Mouse (Mus musculus): ENCODE measurements around the gene Wfdc8. TPM values are rescaled to one million over a fixed set of nuclear protein-coding genes. Genes with fewer than 3 reads are reported as not detected.

Wfdc8 gene
- polyA plus RNA-seq, 1 experiment, result not detected

DNA sequence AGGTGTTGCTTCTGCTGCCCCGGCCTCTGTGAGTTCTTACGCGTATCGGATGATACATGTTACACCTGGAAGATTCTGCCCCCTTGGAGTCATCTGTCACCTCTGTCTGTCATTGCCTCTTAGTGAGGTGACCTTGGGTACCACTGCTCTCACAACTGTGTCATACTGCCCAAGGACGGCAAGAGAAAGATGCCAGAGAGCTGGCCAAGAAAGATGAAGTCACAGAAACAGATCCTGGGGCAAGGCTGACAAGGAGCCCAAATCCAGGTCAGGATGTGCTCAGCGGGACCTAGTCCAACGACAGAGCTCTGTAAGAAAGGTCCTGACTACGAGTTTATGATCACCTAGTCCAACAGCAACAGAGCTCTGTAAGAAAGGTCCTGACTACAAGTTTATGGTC is 53.3 kb downstream of the Wfdc8 start:
- Histone ChIP-seq H3K4me3 (ENCODE audit: low read depth, low read length) (no peak overlapping the region), H3K9me3 (replicated peaks; ENCODE audit: control insufficient read depth, insufficient read depth, low read length, poor library complexity, severe bottlenecking) (no peaks in the 10 kb centered on the region), H3K27ac (ENCODE audit: insufficient read depth, low read length) (no peak overlapping the region), H3K9ac (ENCODE audit: low read depth, poor library complexity, severe bottlenecking) (no peak overlapping the region), H3K36me3 (ENCODE audit: control insufficient read depth, insufficient read depth, low read length, poor library complexity, severe bottlenecking) (no peaks in the 10 kb centered on the region), H3K27me3 (ENCODE audit: control insufficient read depth, insufficient read depth, low read length, poor library complexity, severe bottlenecking) (no peaks in the 10 kb centered on the region), H3K4me1 (ENCODE audit: control insufficient read depth, insufficient read depth, low read length) (peaks cover 3% of the 10 kb centered on the region)
- TF ChIP-seq CTCF (IDR thresholded peaks at IDR 0.05; ENCODE audit: low read depth, low read length), result no peak
- no peak for TF ChIP-seq EP300 (IDR thresholded peaks at IDR 0.05; ENCODE audit: insufficient read depth, low read depth, low read length)
- no peak for TF ChIP-seq POLR2A (IDR thresholded peaks at IDR 0.05; ENCODE audit: insufficient read depth, low read length)

DNA sequence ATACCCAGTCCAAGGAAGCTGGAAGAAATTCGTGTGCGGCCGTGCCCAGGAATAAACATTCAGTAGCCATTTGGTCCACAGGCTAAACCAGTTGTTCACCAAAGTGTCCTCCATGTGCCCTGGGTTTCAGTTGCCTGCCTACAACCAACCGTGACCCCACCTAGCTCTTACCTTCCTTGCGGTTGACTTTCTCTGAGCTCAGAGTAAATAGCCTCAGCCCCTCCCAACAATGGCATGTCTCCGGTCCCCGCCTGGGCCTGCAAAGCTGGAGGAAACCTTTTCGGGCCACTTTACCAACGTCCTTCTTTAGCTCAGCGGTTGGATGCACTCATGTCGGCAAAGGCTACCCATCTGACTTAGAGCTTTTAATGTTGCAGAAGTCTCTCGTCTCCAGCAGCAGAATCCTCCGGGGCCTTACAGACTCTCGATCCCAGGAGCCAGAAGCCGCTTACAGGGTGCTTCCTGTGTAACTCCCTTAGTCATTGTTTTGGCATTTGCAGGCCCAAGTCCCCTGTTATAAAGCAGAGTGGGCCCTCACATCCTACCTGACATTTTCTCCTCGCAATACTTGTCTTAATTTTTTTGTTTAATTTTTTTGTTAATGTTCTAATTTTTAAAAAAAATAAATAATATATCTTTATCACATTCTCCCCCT is 54.3 kb downstream of the Wfdc8 start:
- Histone ChIP-seq H3K4me3 (ENCODE audit: low read depth, low read length) (peak overlapping the region; percentile 13), H3K27ac (ENCODE audit: insufficient read depth, low read length) (peak overlapping the region; percentile 64), H3K36me3 (ENCODE audit: control insufficient read depth, insufficient read depth, low read length, poor library complexity, severe bottlenecking) (no peaks in the 10 kb centered on the region), H3K9me3 (replicated peaks; ENCODE audit: control insufficient read depth, insufficient read depth, low read length, poor library complexity, severe bottlenecking) (no peaks in the 10 kb centered on the region), H3K27me3 (ENCODE audit: control insufficient read depth, insufficient read depth, low read length, poor library complexity, severe bottlenecking) (no peaks in the 10 kb centered on the region), H3K4me1 (ENCODE audit: control insufficient read depth, insufficient read depth, low read length) (peaks cover 3% of the 10 kb centered on the region), H3K9ac (ENCODE audit: low read depth, poor library complexity, severe bottlenecking) (peak overlapping the region; percentile 62)
- TF ChIP-seq CTCF (IDR thresholded peaks at IDR 0.05; ENCODE audit: low read depth, low read length), result no peak
- TF ChIP-seq EP300 (IDR thresholded peaks at IDR 0.05; ENCODE audit: insufficient read depth, low read depth, low read length), result peak; percentile 39; the same call in 1 of the 2 replicates
- TF ChIP-seq POLR2A (IDR thresholded peaks at IDR 0.05; ENCODE audit: insufficient read depth, low read length), result no peak

DNA sequence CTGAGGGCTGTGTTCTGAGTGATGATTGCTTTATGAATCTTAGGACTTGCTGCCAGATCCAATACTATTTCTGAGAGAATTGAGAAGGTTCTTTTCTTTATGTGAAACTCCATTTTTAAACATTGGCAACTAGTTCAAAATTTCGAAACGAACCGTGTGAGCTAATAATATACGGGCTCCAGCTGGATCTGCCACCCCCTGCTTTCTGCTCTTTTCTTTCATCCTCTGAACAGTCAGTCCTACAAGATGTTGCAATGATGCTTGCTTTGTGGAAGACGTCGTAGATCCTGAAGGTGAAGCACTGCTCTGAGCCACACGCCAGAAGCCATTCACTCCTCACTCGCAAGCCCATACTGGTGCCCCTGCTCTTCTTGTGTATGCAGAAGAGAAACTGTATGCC is 55.0 kb downstream of the Wfdc8 start:
- Histone ChIP-seq H3K36me3 (ENCODE audit: control insufficient read depth, insufficient read depth, low read length, poor library complexity, severe bottlenecking) (no peaks in the 10 kb centered on the region), H3K27ac (ENCODE audit: insufficient read depth, low read length) (peak overlapping the region; percentile 64), H3K9ac (ENCODE audit: low read depth, poor library complexity, severe bottlenecking) (no peak overlapping the region), H3K9me3 (replicated peaks; ENCODE audit: control insufficient read depth, insufficient read depth, low read length, poor library complexity, severe bottlenecking) (no peaks in the 10 kb centered on the region), H3K4me1 (ENCODE audit: control insufficient read depth, insufficient read depth, low read length) (peaks cover 3% of the 10 kb centered on the region), H3K4me3 (ENCODE audit: low read depth, low read length) (no peak overlapping the region), H3K27me3 (ENCODE audit: control insufficient read depth, insufficient read depth, low read length, poor library complexity, severe bottlenecking) (no peaks in the 10 kb centered on the region)
- TF ChIP-seq POLR2A (IDR thresholded peaks at IDR 0.05; ENCODE audit: insufficient read depth, low read length) (no peak), CTCF (IDR thresholded peaks at IDR 0.05; ENCODE audit: low read depth, low read length) (no peak)

DNA sequence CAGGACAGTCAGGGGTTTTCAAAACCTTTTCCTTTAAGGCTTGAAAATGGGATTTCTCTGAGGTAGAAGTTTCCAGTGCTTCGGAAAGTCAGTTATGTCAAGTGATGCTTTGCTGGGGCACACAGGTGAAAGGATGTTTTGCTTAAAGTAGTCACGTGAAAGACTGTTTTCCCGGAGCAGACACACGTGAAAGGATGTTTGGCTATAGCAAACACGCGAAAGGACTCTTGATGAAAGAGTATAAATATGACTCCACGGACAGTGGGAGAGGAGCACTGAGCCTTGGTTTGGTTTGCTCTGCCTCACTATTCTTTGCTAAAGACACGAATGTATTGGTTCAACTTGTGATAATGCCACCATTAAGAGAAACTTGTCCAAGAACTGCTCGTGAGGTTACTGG is 61.9 kb downstream of the Wfdc8 start:
- H3K9ac ChIP-seq (ENCODE audit: low read depth, poor library complexity, severe bottlenecking), result no peak overlapping the region
- no peak for TF ChIP-seq EP300 (IDR thresholded peaks at IDR 0.05; ENCODE audit: insufficient read depth, low read depth, low read length)
- no peak for TF ChIP-seq POLR2A (IDR thresholded peaks at IDR 0.05; ENCODE audit: insufficient read depth, low read length)
- no peak for TF ChIP-seq CTCF (IDR thresholded peaks at IDR 0.05; ENCODE audit: low read depth, low read length)
- H3K27me3 ChIP-seq (ENCODE audit: control insufficient read depth, insufficient read depth, low read length, poor library complexity, severe bottlenecking), result no peaks in the 10 kb centered on the region
- no peaks in the 10 kb centered on the region for H3K9me3 ChIP-seq (replicated peaks; ENCODE audit: control insufficient read depth, insufficient read depth, low read length, poor library complexity, severe bottlenecking)
- no peaks in the 10 kb centered on the region for H3K36me3 ChIP-seq (ENCODE audit: control insufficient read depth, insufficient read depth, low read length, poor library complexity, severe bottlenecking)
- no peak overlapping the region for H3K4me3 ChIP-seq (ENCODE audit: low read depth, low read length)
- peaks cover 3% of the 10 kb centered on the region for H3K4me1 ChIP-seq (ENCODE audit: control insufficient read depth, insufficient read depth, low read length)
- H3K27ac ChIP-seq (ENCODE audit: insufficient read depth, low read length), result no peak overlapping the region

DNA sequence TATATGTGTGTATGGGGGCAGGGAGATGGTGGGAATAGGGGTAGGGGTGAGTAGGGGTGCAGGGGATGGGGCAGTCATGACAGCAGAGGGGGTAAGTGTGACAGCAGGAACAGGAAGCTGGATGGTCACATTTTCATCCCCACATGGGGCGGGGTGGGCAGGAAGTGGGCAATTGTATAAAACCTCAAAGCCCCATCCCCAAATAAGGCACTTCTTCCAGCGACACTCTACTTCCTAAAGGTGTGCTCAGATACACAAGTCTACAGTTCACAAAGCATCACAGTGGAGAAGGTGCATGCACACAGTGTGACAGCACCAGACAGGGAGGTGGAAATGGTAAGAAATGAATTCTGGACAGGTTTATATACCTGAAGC is 62.5 kb downstream of the Wfdc8 start:
- Histone ChIP-seq H3K9ac (ENCODE audit: low read depth, poor library complexity, severe bottlenecking) (no peak overlapping the region), H3K4me1 (ENCODE audit: control insufficient read depth, insufficient read depth, low read length) (peaks cover 3% of the 10 kb centered on the region), H3K4me3 (ENCODE audit: low read depth, low read length) (no peak overlapping the region), H3K27ac (ENCODE audit: insufficient read depth, low read length) (no peak overlapping the region), H3K27me3 (ENCODE audit: control insufficient read depth, insufficient read depth, low read length, poor library complexity, severe bottlenecking) (no peaks in the 10 kb centered on the region), H3K36me3 (ENCODE audit: control insufficient read depth, insufficient read depth, low read length, poor library complexity, severe bottlenecking) (no peaks in the 10 kb centered on the region), H3K9me3 (replicated peaks; ENCODE audit: control insufficient read depth, insufficient read depth, low read length, poor library complexity, severe bottlenecking) (no peaks in the 10 kb centered on the region)
- TF ChIP-seq POLR2A (IDR thresholded peaks at IDR 0.05; ENCODE audit: insufficient read depth, low read length) (no peak), EP300 (IDR thresholded peaks at IDR 0.05; ENCODE audit: insufficient read depth, low read depth, low read length) (no peak), CTCF (IDR thresholded peaks at IDR 0.05; ENCODE audit: low read depth, low read length) (no peak)

DNA sequence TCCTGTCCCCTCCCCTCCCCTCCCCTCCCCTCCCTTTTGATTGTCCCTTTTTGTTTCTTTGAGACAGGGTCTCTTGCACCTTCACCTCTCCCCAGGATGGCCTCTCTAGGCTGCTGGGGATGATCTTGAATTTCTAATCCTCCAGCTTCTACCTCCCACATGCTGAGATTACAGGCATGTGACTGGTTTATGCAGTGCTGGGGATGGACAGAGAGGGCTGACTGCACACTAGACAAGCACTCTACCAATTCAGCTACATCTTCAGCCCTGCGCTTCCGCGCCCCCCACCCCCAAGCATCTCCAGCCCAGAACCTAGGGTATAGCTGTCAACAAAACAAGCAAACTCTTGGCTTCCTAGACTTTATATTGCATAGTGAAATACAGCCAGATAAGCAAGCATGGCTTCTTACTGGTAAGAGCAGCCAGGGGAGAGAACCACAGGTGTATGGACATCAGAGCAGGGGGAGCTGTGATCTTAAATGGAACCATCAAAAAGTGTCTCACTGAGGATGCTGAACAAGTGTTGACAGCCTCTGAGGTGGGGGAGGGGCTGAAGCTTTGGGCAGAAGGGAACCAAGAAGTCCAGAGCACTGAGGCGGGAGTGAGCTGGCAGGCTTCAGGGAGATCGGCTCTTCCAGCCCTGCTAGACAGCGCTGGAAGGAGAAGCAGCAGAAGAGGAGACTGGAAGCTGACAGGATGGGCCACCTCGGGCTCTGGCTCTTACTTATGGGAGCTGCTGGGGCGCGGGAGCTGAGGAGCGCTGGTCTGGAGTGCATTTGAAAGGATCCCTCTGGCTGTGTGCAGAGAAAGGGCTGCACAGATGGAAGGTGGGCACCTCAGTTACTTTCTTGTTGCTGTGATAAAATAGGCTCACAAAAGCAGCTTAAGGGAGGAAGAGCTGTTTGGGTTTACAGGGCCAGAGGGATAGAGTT is 63.2 kb downstream of the Wfdc8 start:
- no peak overlapping the region for H3K4me3 ChIP-seq (ENCODE audit: low read depth, low read length)
- no peaks in the 10 kb centered on the region for H3K27me3 ChIP-seq (ENCODE audit: control insufficient read depth, insufficient read depth, low read length, poor library complexity, severe bottlenecking)
- TF ChIP-seq CTCF (IDR thresholded peaks at IDR 0.05; ENCODE audit: low read depth, low read length) (no peak), EP300 (IDR thresholded peaks at IDR 0.05; ENCODE audit: insufficient read depth, low read depth, low read length) (no peak), POLR2A (IDR thresholded peaks at IDR 0.05; ENCODE audit: insufficient read depth, low read length) (no peak)
- peaks cover 3% of the 10 kb centered on the region for H3K4me1 ChIP-seq (ENCODE audit: control insufficient read depth, insufficient read depth, low read length)
- no peaks in the 10 kb centered on the region for H3K9me3 ChIP-seq (replicated peaks; ENCODE audit: control insufficient read depth, insufficient read depth, low read length, poor library complexity, severe bottlenecking)
- no peaks in the 10 kb centered on the region for H3K36me3 ChIP-seq (ENCODE audit: control insufficient read depth, insufficient read depth, low read length, poor library complexity, severe bottlenecking)
- H3K9ac ChIP-seq (ENCODE audit: low read depth, poor library complexity, severe bottlenecking), result no peak overlapping the region
- H3K27ac ChIP-seq (ENCODE audit: insufficient read depth, low read length), result no peak overlapping the region

Measured in ES-Bruce4 (cell line).